Mouse (Mus musculus) embryonic facial prominence, embryonic 14.5 days (tissue): ENCODE data around the gene Nacc2. TPM values are rescaled to one million over a fixed set of nuclear protein-coding genes. Genes with fewer than 3 reads are reported as not detected.

Experiments
- ATAC-seq: fragments of 200-750 bp; cut with Nextera tagmentation; 2 replicates; pipeline ENCODE4 v1.8.0; 2017; ENCODE audit warnings: low read depth, moderate number of reproducible peaks, moderate TSS enrichment
- DNase-seq: peaks from one replicate; pipeline ENCODE4 v3.0.0-alpha.2; 2015; ENCODE audit warnings: low spot score
- H3K27ac ChIP-seq: fragments of 300-500 bp; sonication (generic); replicated peaks from 2 replicates; pipeline ENCODE4 v1.5.1; 2014; ENCODE audit warnings: low read depth, mild to moderate bottlenecking, low read length, moderate library complexity
- H3K27me3 ChIP-seq: fragments of 300-500 bp; sonication (generic); replicated peaks from 2 replicates; pipeline ENCODE4 v1.6.1; 2014; ENCODE audit warnings: low read length; ENCODE audit not compliant: control insufficient read depth, insufficient read depth
- H3K36me3 ChIP-seq: fragments of 300-500 bp; sonication (generic); 2 replicates; pipeline ENCODE4 v1.6.1; 2014; ENCODE audit warnings: low read length, mixed read lengths; ENCODE audit not compliant: control insufficient read depth, insufficient read depth
- H3K4me1 ChIP-seq: fragments of 300-500 bp; sonication (generic); 2 replicates; pipeline ENCODE4 v1.6.1; 2014; ENCODE audit warnings: antibody characterized with exemption, low read length; ENCODE audit not compliant: control insufficient read depth, insufficient read depth
- H3K4me2 ChIP-seq: fragments of 300-500 bp; sonication (generic); 2 replicates; pipeline ENCODE4 v1.6.1; 2014; ENCODE audit warnings: low read depth, mild to moderate bottlenecking, low read length, moderate library complexity, mixed read lengths
- H3K4me3 ChIP-seq: fragments of 300-500 bp; sonication (generic); 2 replicates; pipeline ENCODE4 v1.5.1; 2014; ENCODE audit warnings: low read depth, mild to moderate bottlenecking, low read length
- H3K9ac ChIP-seq: fragments of 300-500 bp; sonication (generic); 2 replicates; pipeline ENCODE4 v1.6.1; 2014; ENCODE audit warnings: low read depth, mild to moderate bottlenecking, low read length, moderate library complexity, mixed read lengths
- H3K9me3 ChIP-seq: fragments of 300-500 bp; sonication (generic); 2 replicates; pipeline ENCODE4 v1.6.1; 2016; ENCODE audit warnings: low read length; ENCODE audit not compliant: control insufficient read depth
- WGBS: fragments of 180-500 bp; shearing (Covaris S2); extraction: QIAGEN DNeasy Blood & Tissue Kit; methylation state at CpG from one replicate; pipeline ENCODE4 v1.1.7; 2014; 5-methylcytosine and 5-hydroxymethylcytosine counted together
- polyA plus RNA-seq: library from polyadenylated mRNA; unstranded; fragments of >200 nt; fragmentation: Nextera tagmentation; extraction: Ambion mirVana; gene quantifications from 2 replicates; pipeline ENCODE4 v1.2.1, GENCODE M21; 2014

The Nacc2 gene
- polyA plus RNA-seq, 1 experiment from 2014 or later: 8.9 TPM

DNA sequence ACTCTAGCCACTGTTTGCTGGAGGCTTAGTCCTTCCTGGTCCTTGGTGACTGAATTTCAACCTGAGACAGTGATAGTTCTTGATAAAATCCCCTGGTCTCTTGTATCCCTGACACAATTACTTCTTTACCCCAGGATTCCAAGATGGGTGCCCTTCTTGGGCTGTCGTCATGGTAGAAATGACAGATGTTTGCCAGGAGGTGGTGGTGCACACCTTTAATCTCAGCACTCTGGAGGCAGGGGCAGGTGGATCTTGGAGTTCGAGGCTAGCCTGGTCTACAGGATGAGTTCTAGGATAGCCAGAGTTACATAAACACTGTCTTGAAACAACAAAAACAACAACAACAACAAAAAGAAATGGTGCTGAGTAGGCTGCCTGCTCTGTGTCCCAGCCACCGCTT lies 20.0 kb upstream of the Nacc2 start:
- Histone ChIP-seq H3K4me2 (no peak overlapping the region), H3K9me3 (no peaks in the 10 kb centered on the region), H3K36me3 (peaks cover 7% of the 10 kb centered on the region; the same call in 1 of the 2 replicates), H3K27ac (no peak overlapping the region), H3K4me1 (peaks cover 17% of the 10 kb centered on the region; the same call in 1 of the 2 replicates), H3K27me3 (no peaks in the 10 kb centered on the region), H3K4me3 (no peak overlapping the region), H3K9ac (no peak overlapping the region)
- WGBS: 82% methylated on average over 3 of the region's 3 CpGs
- DNase-seq: no peak
- ATAC-seq: no peak

DNA sequence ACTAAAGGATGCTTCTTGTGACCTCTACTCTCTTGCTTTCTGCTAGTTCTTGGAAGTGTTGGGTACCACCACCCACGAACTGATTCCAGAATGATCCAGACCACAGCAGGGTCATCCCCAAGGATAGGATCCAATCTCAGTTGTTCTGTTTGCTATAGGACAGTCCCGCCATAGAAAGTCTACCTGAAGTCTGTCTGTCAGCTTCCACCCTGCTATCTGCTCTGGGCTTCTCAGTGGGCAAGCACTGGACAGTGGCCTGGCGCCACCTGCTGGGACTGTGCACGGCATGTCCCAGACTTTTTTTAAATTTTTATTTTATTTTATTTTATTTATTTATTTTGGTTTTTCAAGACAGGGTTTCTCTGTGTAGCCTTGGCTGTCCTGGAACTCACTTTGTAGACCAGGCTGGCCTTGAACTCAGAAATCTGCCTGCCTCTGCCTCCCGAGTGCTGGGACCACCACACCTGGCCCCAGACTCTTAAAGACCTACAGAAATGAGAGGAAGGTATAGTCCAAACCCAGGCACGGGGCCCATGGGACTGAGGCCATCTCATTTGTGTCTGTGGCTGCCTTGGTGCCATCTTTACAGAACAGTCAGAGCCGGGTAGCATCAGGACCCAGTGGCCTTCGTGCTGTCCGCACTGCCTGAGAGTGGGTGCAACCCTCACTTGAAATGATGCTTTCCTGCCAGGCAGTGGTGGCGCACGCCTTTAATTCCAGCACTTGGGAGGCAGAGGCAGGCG lies 19.0 kb upstream of the Nacc2 start:
- Histone ChIP-seq H3K36me3 (peaks cover 15% of the 10 kb centered on the region; the same call in 1 of the 2 replicates), H3K4me3 (no peak overlapping the region), H3K4me1 (peaks cover 12% of the 10 kb centered on the region; the same call in 1 of the 2 replicates), H3K9ac (no peak overlapping the region), H3K27me3 (no peaks in the 10 kb centered on the region), H3K4me2 (no peak overlapping the region), H3K27ac (no peak overlapping the region), H3K9me3 (no peaks in the 10 kb centered on the region)
- WGBS: 64% methylated on average over 12 of the region's 12 CpGs
- DNase-seq (peak; percentile 46), ATAC-seq (no peak)

DNA sequence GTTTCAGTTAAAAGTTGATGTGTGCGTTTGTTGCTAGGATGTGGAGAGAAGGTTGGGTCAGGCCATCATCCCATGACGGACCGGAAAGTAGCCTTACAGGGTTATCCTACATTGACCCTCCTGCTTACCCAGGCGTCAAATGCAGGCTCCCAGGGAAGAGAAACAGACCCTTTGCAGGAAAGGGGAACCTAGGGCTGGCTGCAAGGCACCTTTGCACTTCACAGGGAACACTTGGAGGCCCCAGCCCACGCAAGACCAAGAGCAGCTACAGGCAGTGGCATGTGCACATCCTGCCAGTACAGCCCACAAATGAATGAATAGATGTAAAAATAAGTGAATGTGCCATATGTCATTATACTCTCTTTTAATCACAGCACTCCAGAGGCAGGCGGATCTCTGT lies 17.9 kb upstream of the Nacc2 start:
- WGBS: 15% methylated on average over 6 of the region's 6 CpGs
- H3K36me3 ChIP-seq: peaks cover 15% of the 10 kb centered on the region; the same call in 1 of the 2 replicates
- no peaks in the 10 kb centered on the region for H3K9me3 ChIP-seq
- H3K9ac ChIP-seq: peak overlapping the region; percentile 93
- H3K4me3 ChIP-seq: peak overlapping the region; percentile 81
- peaks cover 12% of the 10 kb centered on the region; the same call in 1 of the 2 replicates for H3K4me1 ChIP-seq
- no peak for ATAC-seq
- peak overlapping the region; percentile 83 for H3K4me2 ChIP-seq
- peak overlapping the region; percentile 74 for H3K27ac ChIP-seq
- no peaks in the 10 kb centered on the region for H3K27me3 ChIP-seq
- DNase-seq: no peak

DNA sequence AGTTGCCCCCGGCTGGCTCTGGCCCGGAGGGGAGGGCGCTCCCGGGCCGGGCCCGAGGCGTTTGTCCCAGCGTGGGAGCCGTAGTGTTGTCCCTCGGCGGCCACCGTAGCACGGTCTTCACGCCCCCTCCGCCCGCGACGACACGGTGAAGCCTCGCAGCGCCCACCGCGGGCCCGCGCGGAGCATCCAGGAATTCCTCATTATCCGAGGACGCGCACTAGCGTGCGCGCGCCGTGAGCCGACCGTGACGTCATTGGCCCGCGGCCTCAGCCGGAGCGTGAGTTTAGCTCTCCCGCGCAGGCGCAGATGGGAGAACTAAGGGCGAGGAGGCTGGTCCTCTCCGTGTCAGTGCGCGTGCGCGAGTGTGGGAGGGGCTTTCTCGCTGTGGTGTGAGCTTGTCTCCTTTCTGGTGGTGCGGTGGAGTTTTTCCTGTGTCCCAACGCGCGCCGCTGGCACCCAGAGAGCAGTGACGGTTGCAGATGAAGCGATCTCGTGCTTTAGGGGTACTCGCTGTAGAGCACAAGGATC lies 17.3 kb upstream of the Nacc2 start:
- peak; percentile 92 for ATAC-seq
- H3K36me3 ChIP-seq: peaks cover 20% of the 10 kb centered on the region; the same call in 1 of the 2 replicates
- peak overlapping the region; percentile 83 for H3K4me2 ChIP-seq
- peak overlapping the region; percentile 92 for H3K27ac ChIP-seq
- peak overlapping the region; percentile 81 for H3K4me3 ChIP-seq
- peak overlapping the region; percentile 93 for H3K9ac ChIP-seq
- no peaks in the 10 kb centered on the region for H3K9me3 ChIP-seq
- under 1% methylated on average over 26 of the region's 60 CpGs for WGBS
- H3K4me1 ChIP-seq: peaks cover 12% of the 10 kb centered on the region; the same call in 1 of the 2 replicates
- peak; percentile 99 for DNase-seq
- no peaks in the 10 kb centered on the region for H3K27me3 ChIP-seq

DNA sequence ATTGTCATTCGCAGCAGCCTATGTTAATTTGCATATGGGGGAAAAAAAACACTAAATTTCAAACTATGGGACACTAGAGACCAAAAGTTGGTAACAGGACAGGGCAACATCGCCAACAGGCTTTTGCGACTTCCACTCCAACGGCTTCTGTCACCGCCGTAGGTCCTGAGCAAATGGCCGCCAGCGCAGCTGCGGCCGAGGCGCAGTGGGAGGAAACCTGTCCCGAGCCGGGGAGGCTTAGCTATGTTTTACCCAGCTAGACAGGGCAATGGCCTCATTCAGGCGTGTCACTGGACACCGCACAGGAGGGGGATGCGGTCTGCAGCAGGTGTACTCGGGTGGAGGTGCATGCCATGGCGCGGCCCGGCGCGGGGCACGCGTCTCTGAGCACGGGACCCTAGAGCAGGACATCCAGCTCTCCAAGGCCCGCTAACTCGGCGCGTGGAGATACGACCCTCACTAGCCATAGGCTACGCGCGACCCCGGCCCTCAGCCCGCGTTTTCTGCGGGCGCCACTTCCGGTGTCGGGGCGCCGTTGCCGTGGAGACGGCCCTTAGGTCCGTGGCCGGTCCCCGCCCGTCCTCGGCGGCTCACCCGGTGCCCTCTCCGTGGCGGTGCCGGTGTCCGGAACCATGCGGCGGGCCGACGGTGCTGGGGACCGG lies 16.7 kb upstream of the Nacc2 start:
- WGBS: 1% methylated on average over 21 of the region's 60 CpGs
- DNase-seq: peak; percentile 59

DNA sequence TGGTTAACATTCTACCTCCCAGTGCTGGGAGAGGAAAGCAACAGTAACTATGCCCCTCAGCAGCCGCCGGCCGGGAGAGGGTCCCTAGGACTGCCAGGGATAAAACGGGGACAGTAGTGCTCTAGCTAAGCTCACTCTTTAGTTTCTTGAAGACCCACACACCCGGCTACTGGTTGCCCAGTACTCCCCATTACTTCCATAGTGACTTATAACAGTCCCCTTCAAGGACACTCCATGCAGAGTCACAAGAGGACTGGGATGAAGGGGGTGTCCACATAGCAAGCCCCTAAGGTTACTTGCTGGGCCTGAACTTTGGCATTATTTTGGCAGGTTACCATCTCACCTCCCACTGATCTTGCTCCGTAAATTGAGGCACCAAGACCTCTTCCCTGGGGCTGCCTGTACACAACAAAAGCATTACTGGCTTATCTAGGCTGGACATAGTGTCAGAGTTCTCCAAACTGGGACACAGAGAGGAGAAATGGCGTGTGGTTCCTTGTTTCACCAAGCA lies 16.1 kb upstream of the Nacc2 start:
- DNase-seq (no peak), ATAC-seq (no peak)
- WGBS: 66% methylated on average over 7 of the region's 7 CpGs
- H3K4me2 ChIP-seq: peak overlapping the region; percentile 83
- H3K9ac ChIP-seq: peak overlapping the region; percentile 93
- peak overlapping the region; percentile 92 for H3K27ac ChIP-seq
- H3K27me3 ChIP-seq: no peaks in the 10 kb centered on the region
- peak overlapping the region; percentile 81 for H3K4me3 ChIP-seq
- peaks cover 20% of the 10 kb centered on the region; the same call in 1 of the 2 replicates for H3K36me3 ChIP-seq
- H3K9me3 ChIP-seq: no peaks in the 10 kb centered on the region
- peaks cover 12% of the 10 kb centered on the region; the same call in 1 of the 2 replicates for H3K4me1 ChIP-seq

More for the DNA sequence above, 16.7 kb upstream of the Nacc2 start:
- no peaks in the 10 kb centered on the region for H3K9me3 ChIP-seq
- H3K4me3 ChIP-seq: peak overlapping the region; percentile 81
- H3K27ac ChIP-seq: peak overlapping the region; percentile 92
- ATAC-seq: peak; percentile 74
- peak overlapping the region; percentile 83 for H3K4me2 ChIP-seq
- peak overlapping the region; percentile 93 for H3K9ac ChIP-seq
- no peaks in the 10 kb centered on the region for H3K27me3 ChIP-seq
- peaks cover 12% of the 10 kb centered on the region; the same call in 1 of the 2 replicates for H3K4me1 ChIP-seq
- H3K36me3 ChIP-seq: peaks cover 20% of the 10 kb centered on the region; the same call in 1 of the 2 replicates

DNA sequence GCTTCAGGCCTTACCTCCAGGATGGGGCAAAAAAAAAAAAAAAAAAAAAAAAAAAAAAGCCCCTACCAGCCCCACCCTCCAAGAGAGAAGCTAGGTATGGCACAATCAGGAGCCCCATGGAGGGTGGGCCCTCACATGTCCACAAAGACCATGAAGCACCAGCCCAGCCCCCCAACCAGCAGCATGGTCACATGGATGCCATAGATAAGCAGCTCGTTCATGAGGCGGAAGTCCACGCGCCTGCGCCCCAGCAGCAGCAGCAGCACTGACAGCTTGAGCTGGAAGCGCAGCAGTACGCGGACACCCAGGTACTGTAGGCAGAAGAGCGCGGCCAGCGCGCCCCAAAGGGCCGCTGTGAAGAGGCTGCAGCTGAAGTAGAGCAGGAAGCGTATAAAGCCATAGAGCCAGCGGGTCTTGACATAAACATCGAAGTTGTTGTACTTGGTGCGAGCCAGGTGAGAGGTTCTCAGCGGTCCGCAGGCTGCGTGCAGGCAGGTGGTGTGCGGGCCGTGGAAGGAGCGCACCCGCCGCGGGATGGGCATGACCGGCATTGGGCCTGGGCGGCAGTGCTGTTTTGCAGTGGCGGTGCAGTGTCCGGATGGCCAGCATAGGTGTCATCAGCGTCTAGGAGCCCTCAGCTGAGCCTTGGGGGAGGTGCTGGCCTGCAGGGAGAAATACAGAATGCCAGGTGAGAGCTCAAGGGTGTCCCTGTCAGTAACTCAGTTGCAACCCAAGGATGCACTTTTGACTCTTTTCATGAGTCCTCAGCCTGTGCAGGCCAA lies 15.4 kb upstream of the Nacc2 start:
- ATAC-seq: no peak
- Histone ChIP-seq H3K4me3 (no peak overlapping the region), H3K27me3 (no peaks in the 10 kb centered on the region), H3K4me2 (peak overlapping the region; percentile 83), H3K27ac (no peak overlapping the region), H3K4me1 (peaks cover 16% of the 10 kb centered on the region), H3K36me3 (peaks cover 20% of the 10 kb centered on the region; the same call in 1 of the 2 replicates), H3K9ac (peak overlapping the region; percentile 93), H3K9me3 (no peaks in the 10 kb centered on the region)
- no peak for DNase-seq
- WGBS: 86% methylated on average over 31 of the region's 31 CpGs

DNA sequence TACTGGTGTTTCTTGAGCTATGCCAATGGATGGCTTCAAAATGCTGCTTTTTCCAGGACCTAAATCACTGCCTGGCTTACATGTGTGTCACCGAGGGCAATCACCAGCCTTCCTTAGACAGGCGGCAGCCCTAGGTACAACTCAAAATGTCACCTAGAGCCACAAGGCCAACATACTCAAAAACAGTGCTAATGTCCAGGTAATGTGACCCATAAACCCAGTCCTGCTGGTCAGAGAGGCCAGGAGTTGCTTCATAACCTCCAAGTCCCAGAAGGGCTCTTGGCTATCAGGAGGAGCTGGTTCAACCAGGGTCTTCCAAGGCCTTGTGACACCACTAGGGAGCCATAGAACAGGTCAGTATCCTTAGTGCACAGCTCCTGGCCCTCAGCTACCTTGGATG lies 11.6 kb upstream of the Nacc2 start:
- peaks cover 20% of the 10 kb centered on the region; the same call in 1 of the 2 replicates for H3K36me3 ChIP-seq
- WGBS: 87% methylated on average over 2 of the region's 2 CpGs

More for the DNA sequence above, 11.6 kb upstream of the Nacc2 start:
- ATAC-seq (no peak), DNase-seq (no peak)
- no peaks in the 10 kb centered on the region for H3K27me3 ChIP-seq
- no peak overlapping the region for H3K9ac ChIP-seq
- no peak overlapping the region for H3K27ac ChIP-seq
- no peak overlapping the region for H3K4me2 ChIP-seq
- H3K4me1 ChIP-seq: peaks cover 23% of the 10 kb centered on the region
- H3K4me3 ChIP-seq: no peak overlapping the region
- no peaks in the 10 kb centered on the region for H3K9me3 ChIP-seq
